Mouse (Mus musculus) urinary bladder, postnatal 14 days (tissue): ENCODE results near the gene Ggct.

Source experiments
- DNase-seq: peaks from one replicate; pipeline ENCODE4 v3.0.0; 2021; ENCODE audit warnings: low spot score

Ggct gene

GRCm38 (mm10) chr6:54992734-54993260 is at the start of gene Ggct:
Gene Ggct (minus strand): TSS chr6:54992950.
- peak; percentile 96 for DNase-seq

- DNase-seq: no peak
These were observed 47.3 kb upstream of the Ggct start for GRCm38 (mm10) chr6:55040031-55040430.

- DNase-seq: no peak
These were observed 46.7 kb upstream of the Ggct start for GRCm38 (mm10) chr6:55039446-55039783.

- DNase-seq: peak; percentile 26
These were observed 46.1 kb upstream of the Ggct start for GRCm38 (mm10) chr6:55038671-55039445.

GRCm38 (mm10) chr6:55037799-55038670 is 45.3 kb upstream of the Ggct start, which contains the start of gene Gars:
Gene Gars (plus strand): TSS chr6:55038007.
- DNase-seq: peak; percentile 86

GRCm38 (mm10) chr6:55036731-55037130 is 44.0 kb upstream of the Ggct start:
- no peak for DNase-seq

GRCm38 (mm10) chr6:55027642-55028041 is 34.9 kb upstream of the Ggct start:
- DNase-seq: no peak

- no peak for DNase-seq
These were observed 29.1 kb upstream of the Ggct start for GRCm38 (mm10) chr6:55021806-55022205.

GRCm38 (mm10) chr6:55018417-55018816 is 25.7 kb upstream of the Ggct start:
- DNase-seq: no peak

- peak; percentile 67 for DNase-seq
These were observed 24.2 kb upstream of the Ggct start for GRCm38 (mm10) chr6:55016710-55017583.

- peak; percentile 64 for DNase-seq
These were observed 23.5 kb upstream of the Ggct start for GRCm38 (mm10) chr6:55016236-55016635.

- DNase-seq: no peak
These were observed 21.4 kb upstream of the Ggct start for GRCm38 (mm10) chr6:55014184-55014583.

- DNase-seq: no peak
These were observed 19.8 kb upstream of the Ggct start for GRCm38 (mm10) chr6:55012516-55012915.

- DNase-seq: no peak
These were observed 17.8 kb upstream of the Ggct start for GRCm38 (mm10) chr6:55010330-55011091.

- DNase-seq: no peak
These were observed 16.9 kb upstream of the Ggct start for GRCm38 (mm10) chr6:55009391-55010230.

GRCm38 (mm10) chr6:55008401-55008800 is 15.7 kb upstream of the Ggct start:
- DNase-seq: no peak

GRCm38 (mm10) chr6:55003559-55003958 is 10.8 kb upstream of the Ggct start:
- DNase-seq: no peak

GRCm38 (mm10) chr6:55002438-55002837 is 9.7 kb upstream of the Ggct start:
- DNase-seq: no peak

- no peak for DNase-seq
These were observed 8.6 kb upstream of the Ggct start for GRCm38 (mm10) chr6:55001320-55001719.

GRCm38 (mm10) chr6:54997726-54998125 is 5.0 kb upstream of the Ggct start:
- DNase-seq: no peak
